Mouse (Mus musculus) erythroblast, embryonic 14.5 days (primary cell): ENCODE measurements around the gene Lactbl1.

Experiments
- GATA1 ChIP-seq: IDR thresholded peaks from 2 replicates; pipeline ENCODE4 v1.6.1; 2012; ENCODE audit warnings: low read length, inconsistent platforms, mixed read lengths
- TAL1 ChIP-seq: IDR thresholded peaks from 3 replicates; pipeline ENCODE4 v1.6.1; 2012; ENCODE audit warnings: low read length, inconsistent platforms, mixed read lengths

DNA sequence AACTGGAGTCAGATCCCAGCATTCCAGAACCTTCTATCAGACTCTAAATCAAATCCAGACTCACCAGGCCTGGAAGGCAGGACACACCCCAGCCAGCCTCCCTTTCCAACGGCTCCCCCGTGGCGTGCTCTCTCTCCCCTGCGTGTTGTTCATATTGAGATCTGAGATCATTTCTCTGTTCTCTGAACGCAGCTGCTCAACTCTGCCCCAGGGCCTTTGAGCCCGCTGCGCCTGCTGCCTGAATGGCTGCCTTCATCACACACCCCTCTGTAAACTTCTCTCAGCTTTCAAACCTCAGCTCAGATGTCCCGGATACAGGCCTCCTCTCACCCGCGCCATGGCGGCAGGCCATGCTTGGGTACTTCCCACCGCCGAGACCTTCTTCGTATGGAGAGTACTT is 58.2 kb downstream of the Lactbl1 start:
- TF ChIP-seq GATA1 (no peak), TAL1 (no peak)
